Mouse (Mus musculus): ENCODE results near the gene Ypel2. TPM values are rescaled to one million over a fixed set of nuclear protein-coding genes. Genes with fewer than 3 reads are reported as not detected.

Gene Ypel2
- total RNA-seq, 2 experiments from 2014 or later: 23.3 to 23.6 TPM

GRCm38 (mm10) chr11:86951672-86952071 is 41.8 kb downstream of the Ypel2 start:
- TF ChIP-seq CTCF (conservative IDR thresholded peaks at IDR 0.05): no peak
- no peak for DNase-seq (ENCODE audit: low spot score in 2 of 2)
- H3K27ac ChIP-seq: no peak overlapping the region
- H3K4me3 ChIP-seq: no peak overlapping the region

GRCm38 (mm10) chr11:86950491-86950890 is 43.0 kb downstream of the Ypel2 start:
- peak overlapping the region; percentile 86 for H3K27ac ChIP-seq
- no peak for TF ChIP-seq CTCF (conservative IDR thresholded peaks at IDR 0.05)
- H3K4me3 ChIP-seq: no peak overlapping the region
- no peak for DNase-seq (ENCODE audit: low spot score in 2 of 2)

- Histone ChIP-seq H3K27ac (peak overlapping the region; percentile 86), H3K4me3 (no peak overlapping the region)
- TF ChIP-seq CTCF (conservative IDR thresholded peaks at IDR 0.05): no peak
- peak; percentile 32 to 58 for DNase-seq (ENCODE audit: low spot score in 2 of 2)
Observed at GRCm38 (mm10) chr11:86949951-86950441, 43.5 kb downstream of the Ypel2 start.

GRCm38 (mm10) chr11:86946644-86947195 is 46.8 kb downstream of the Ypel2 start:
- H3K27ac ChIP-seq: 0 out of 2 replicates have a peak overlapping the region, but pooled peaks have one; percentile 28

GRCm38 (mm10) chr11:86945933-86946332 is 47.6 kb downstream of the Ypel2 start:
- DNase-seq (ENCODE audit: low spot score in 2 of 2): no peak

More at GRCm38 (mm10) chr11:86946644-86947195, 46.8 kb downstream of the Ypel2 start:
- DNase-seq (ENCODE audit: low spot score in 2 of 2): no peak
- H3K4me3 ChIP-seq: no peak overlapping the region
- TF ChIP-seq CTCF (conservative IDR thresholded peaks at IDR 0.05): no peak

GRCm38 (mm10) chr11:86945058-86945457 is 48.4 kb downstream of the Ypel2 start:
- no peak for DNase-seq (ENCODE audit: low spot score in 2 of 2)
- TF ChIP-seq CTCF (conservative IDR thresholded peaks at IDR 0.05): no peak
- H3K27ac ChIP-seq: peak overlapping the region; percentile 66
- H3K4me3 ChIP-seq: no peak overlapping the region

More at GRCm38 (mm10) chr11:86945933-86946332, 47.6 kb downstream of the Ypel2 start:
- 0 out of 2 replicates have a peak overlapping the region, but pooled peaks have one; percentile 28 for H3K27ac ChIP-seq
- no peak overlapping the region for H3K4me3 ChIP-seq
- TF ChIP-seq CTCF (conservative IDR thresholded peaks at IDR 0.05): no peak

- no peak for TF ChIP-seq CTCF (conservative IDR thresholded peaks at IDR 0.05)
- Histone ChIP-seq H3K4me3 (no peak overlapping the region), H3K27ac (peak overlapping the region; percentile 66)
- DNase-seq (ENCODE audit: low spot score in 2 of 2): peak; percentile 37 to 75
Observed at GRCm38 (mm10) chr11:86944539-86944938, 49.0 kb downstream of the Ypel2 start.

GRCm38 (mm10) chr11:86941904-86942303 is 51.6 kb downstream of the Ypel2 start:
- H3K4me3 ChIP-seq: no peak overlapping the region
- H3K27ac ChIP-seq: no peak overlapping the region
- DNase-seq (ENCODE audit: low spot score in 2 of 2): no peak
- no peak for TF ChIP-seq CTCF (conservative IDR thresholded peaks at IDR 0.05)

- no peak for DNase-seq (ENCODE audit: low spot score in 2 of 2)
- H3K27ac ChIP-seq: no peak overlapping the region
- H3K4me3 ChIP-seq: no peak overlapping the region
- no peak for TF ChIP-seq CTCF (conservative IDR thresholded peaks at IDR 0.05)
Observed at GRCm38 (mm10) chr11:86939503-86939902, 54.0 kb downstream of the Ypel2 start.

GRCm38 (mm10) chr11:86938551-86938950 is 55.0 kb downstream of the Ypel2 start:
- no peak for DNase-seq (ENCODE audit: low spot score in 2 of 2)
- TF ChIP-seq CTCF (conservative IDR thresholded peaks at IDR 0.05): no peak
- H3K27ac ChIP-seq: no peak overlapping the region
- no peak overlapping the region for H3K4me3 ChIP-seq

- Histone ChIP-seq H3K4me3 (no peak overlapping the region), H3K27ac (no peak overlapping the region)
- DNase-seq (ENCODE audit: low spot score in 2 of 2): no peak
- no peak for TF ChIP-seq CTCF (conservative IDR thresholded peaks at IDR 0.05)
Observed at GRCm38 (mm10) chr11:86938108-86938507, 55.4 kb downstream of the Ypel2 start.

- no peak for TF ChIP-seq CTCF (conservative IDR thresholded peaks at IDR 0.05)
- Histone ChIP-seq H3K27ac (no peak overlapping the region), H3K4me3 (no peak overlapping the region)
- no peak for DNase-seq (ENCODE audit: low spot score in 2 of 2)
Observed at GRCm38 (mm10) chr11:86936938-86937337, 56.6 kb downstream of the Ypel2 start.

GRCm38 (mm10) chr11:86934895-86935294 is 58.6 kb downstream of the Ypel2 start:
- DNase-seq (ENCODE audit: low spot score in 2 of 2): no peak
- Histone ChIP-seq H3K4me3 (no peak overlapping the region), H3K27ac (no peak overlapping the region)
- TF ChIP-seq CTCF (conservative IDR thresholded peaks at IDR 0.05): no peak

GRCm38 (mm10) chr11:86932201-86932600 is 61.3 kb downstream of the Ypel2 start:
- Histone ChIP-seq H3K4me3 (no peak overlapping the region), H3K27ac (peak overlapping the region; percentile 92; the same call in 1 of the 2 replicates)
- TF ChIP-seq CTCF (conservative IDR thresholded peaks at IDR 0.05): no peak
- no peak for DNase-seq (ENCODE audit: low spot score in 2 of 2)
